Mouse (Mus musculus) embryonic facial prominence, embryonic 13.5 days (tissue): ENCODE data around the gene Zfp110. TPM values are rescaled to one million over a fixed set of nuclear protein-coding genes. Genes with fewer than 3 reads are reported as not detected.

Experiments used
- polyA plus RNA-seq: library from polyadenylated mRNA; unstranded; fragments of >200 nt; fragmentation: Nextera tagmentation; extraction: Ambion mirVana; gene quantifications from 2 replicates; pipeline ENCODE4 v1.2.1, GENCODE M21; 2015

The Zfp110 gene
- polyA plus RNA-seq, 1 experiment from 2014 or later, result 33.9 TPM

Other genes starting within 250 kb of the Zfp110 start
- gene Vmn2r53, start 226.0 kb upstream of the Zfp110 start, polyA plus RNA-seq, result 0.01 TPM in 1 of 2 replicates, not detected in the other
- not detected in 2 replicates for gene Vmn2r54, start 194.4 kb upstream of the Zfp110 start, polyA plus RNA-seq
- gene Vmn2r55, start 149.8 kb upstream of the Zfp110 start, polyA plus RNA-seq, result not detected in 2 replicates
- gene Vmn2r56, start 99.8 kb upstream of the Zfp110 start, polyA plus RNA-seq, result not detected in 2 replicates
- gene Zscan18, start 31.1 kb upstream of the Zfp110 start, polyA plus RNA-seq, result 11.2 and 11.8 TPM in 2 replicates
- 21.5 and 22.8 TPM in 2 replicates for gene Zfp329, start 15.9 kb upstream of the Zfp110 start, polyA plus RNA-seq
- 5.5 and 5.9 TPM in 2 replicates for gene Zfp128, start 46.4 kb downstream of the Zfp110 start, polyA plus RNA-seq
- 19.4 and 20.5 TPM in 2 replicates for gene Zscan22, start 63.1 kb downstream of the Zfp110 start, polyA plus RNA-seq
- gene Rps5, start 87.5 kb downstream of the Zfp110 start, polyA plus RNA-seq, result 1,116 and 1,158 TPM in 2 replicates
- 0.66 and 1.1 TPM in 2 replicates for gene Rnf225, start 92.7 kb downstream of the Zfp110 start, polyA plus RNA-seq
- gene Zfp324, start 131.1 kb downstream of the Zfp110 start, polyA plus RNA-seq, result 14.2 and 15.2 TPM in 2 replicates
- 9.4 and 9.8 TPM in 2 replicates for gene Zfp446, start 143.1 kb downstream of the Zfp110 start, polyA plus RNA-seq
- 0.11 and 0.47 TPM in 2 replicates for gene Slc27a5, start 163.4 kb downstream of the Zfp110 start, polyA plus RNA-seq
- 327 and 337 TPM in 2 replicates for gene Trim28, start 164.4 kb downstream of the Zfp110 start, polyA plus RNA-seq
- 27.1 and 27.2 TPM in 2 replicates for gene Zbtb45, start 175.3 kb downstream of the Zfp110 start, polyA plus RNA-seq
- 129 and 137 TPM in 2 replicates for gene Chmp2a, start 200.0 kb downstream of the Zfp110 start, polyA plus RNA-seq
- 74.0 and 97.2 TPM in 2 replicates for gene Ube2m, start 203.5 kb downstream of the Zfp110 start, polyA plus RNA-seq
- 4.1 and 4.4 TPM in 2 replicates for gene Mzf1, start 220.0 kb downstream of the Zfp110 start, polyA plus RNA-seq